Mouse (Mus musculus) hindbrain, embryonic 10.5 days (tissue): ENCODE results near the gene Tssk2. TPM values are rescaled to one million over a fixed set of nuclear protein-coding genes. Genes with fewer than 3 reads are reported as not detected.
A peak's percentile ranks its signal among the peaks of the same experiment; 100 is the strongest.

Experiments used
- DNase-seq: peaks from one replicate; pipeline ENCODE4 v3.0.0-alpha.2; 2017; ENCODE audit warnings: low spot score
- H3K27ac ChIP-seq: fragments of 300-500 bp; sonication (generic); 2 replicates; pipeline ENCODE4 v1.5.1; 2016; ENCODE audit warnings: mild to moderate bottlenecking, moderate library complexity
- H3K27me3 ChIP-seq: fragments of 300-500 bp; sonication (generic); 2 replicates; pipeline ENCODE4 v1.6.1; 2016; ENCODE audit warnings: mild to moderate bottlenecking; ENCODE audit not compliant: poor library complexity, insufficient read depth, severe bottlenecking
- H3K36me3 ChIP-seq: fragments of 300-500 bp; sonication (generic); 2 replicates; pipeline ENCODE4 v1.6.1; 2016; ENCODE audit warnings: mild to moderate bottlenecking, moderate library complexity
- H3K4me1 ChIP-seq: fragments of 300-500 bp; sonication (generic); replicated peaks from 2 replicates; pipeline ENCODE4 v1.6.1; 2016; ENCODE audit warnings: mild to moderate bottlenecking
- H3K4me3 ChIP-seq: fragments of 300-500 bp; sonication (generic); 2 replicates; pipeline ENCODE4 v1.5.1; 2016; ENCODE audit warnings: mild to moderate bottlenecking, moderate library complexity
- H3K9me3 ChIP-seq: fragments of 300-500 bp; sonication (generic); 2 replicates; pipeline ENCODE4 v1.6.1; 2016; ENCODE audit warnings: mild to moderate bottlenecking, moderate library complexity
- WGBS: fragments of 180-500 bp; shearing (Covaris S2); methylation state at CpG from one replicate; pipeline ENCODE4 v1.1.7; 2016; 5-methylcytosine and 5-hydroxymethylcytosine counted together
- polyA plus RNA-seq: library from polyadenylated mRNA; unstranded; fragments of >200 nt; fragmentation: Nextera tagmentation; extraction: Ambion mirVana; gene quantifications from 2 replicates; pipeline ENCODE4 v1.2.1, GENCODE M21; 2016

Gene Tssk2
- polyA plus RNA-seq, 1 experiment from 2014 or later = not detected

GRCm38 (mm10) chr16:17938187-17938586 lies 39.8 kb downstream of the Tssk2 start:
- Histone ChIP-seq H3K4me1 (0 out of 2 replicates have a peak, but pooled peaks cover 6% of the 10 kb centered on the region), H3K27ac (no peak overlapping the region), H3K9me3 (no peaks in the 10 kb centered on the region), H3K36me3 (no peaks in the 10 kb centered on the region), H3K4me3 (no peak overlapping the region), H3K27me3 (peaks cover 18% of the 10 kb centered on the region)
- 82% methylated on average over 7 of the region's 7 CpGs for WGBS
- no peak for DNase-seq

- no peaks in the 10 kb centered on the region for H3K9me3 ChIP-seq
- 0 out of 2 replicates have a peak, but pooled peaks cover 6% of the 10 kb centered on the region for H3K4me1 ChIP-seq
- peaks cover 18% of the 10 kb centered on the region for H3K27me3 ChIP-seq
- no peak overlapping the region for H3K27ac ChIP-seq
- peak; percentile 76 for DNase-seq
- H3K36me3 ChIP-seq = no peaks in the 10 kb centered on the region
- WGBS = 14% methylated on average over 7 of the region's 7 CpGs
- H3K4me3 ChIP-seq = no peak overlapping the region
Observed at GRCm38 (mm10) chr16:17938821-17939220, 40.4 kb downstream of the Tssk2 start.

GRCm38 (mm10) chr16:17939255-17939751 lies 40.9 kb downstream of the Tssk2 start:
- 0 out of 2 replicates have a peak, but pooled peaks cover 6% of the 10 kb centered on the region for H3K4me1 ChIP-seq
- no peak overlapping the region for H3K4me3 ChIP-seq
- no peaks in the 10 kb centered on the region for H3K9me3 ChIP-seq
- H3K36me3 ChIP-seq = no peaks in the 10 kb centered on the region
- no peak for DNase-seq
- 69% methylated on average over 9 of the region's 9 CpGs for WGBS
- H3K27ac ChIP-seq = no peak overlapping the region
- peaks cover 18% of the 10 kb centered on the region for H3K27me3 ChIP-seq

GRCm38 (mm10) chr16:17943466-17943865 lies 45.0 kb downstream of the Tssk2 start:
- no peak for DNase-seq
- H3K4me1 ChIP-seq = 0 out of 2 replicates have a peak, but pooled peaks cover 6% of the 10 kb centered on the region
- 68% methylated on average over 8 of the region's 8 CpGs for WGBS
- H3K4me3 ChIP-seq = no peak overlapping the region
- H3K9me3 ChIP-seq = no peaks in the 10 kb centered on the region
- H3K36me3 ChIP-seq = no peaks in the 10 kb centered on the region
- 0 out of 2 replicates have a peak, but pooled peaks cover 3% of the 10 kb centered on the region for H3K27me3 ChIP-seq
- H3K27ac ChIP-seq = no peak overlapping the region

GRCm38 (mm10) chr16:17945081-17945831 lies 46.8 kb downstream of the Tssk2 start:
- Histone ChIP-seq H3K4me3 (no peak overlapping the region), H3K36me3 (no peaks in the 10 kb centered on the region), H3K27me3 (0 out of 2 replicates have a peak, but pooled peaks cover 3% of the 10 kb centered on the region), H3K4me1 (peaks cover 14% of the 10 kb centered on the region), H3K27ac (no peak overlapping the region), H3K9me3 (no peaks in the 10 kb centered on the region)
- DNase-seq = no peak
- WGBS = 67% methylated on average over 7 of the region's 7 CpGs

- WGBS = 28% methylated on average over 2 of the region's 2 CpGs
- Histone ChIP-seq H3K4me3 (no peak overlapping the region), H3K27ac (peak overlapping the region; percentile 79)
Observed at GRCm38 (mm10) chr16:17949421-17949877, 51.0 kb downstream of the Tssk2 start.

More at GRCm38 (mm10) chr16:17949421-17949877, 51.0 kb downstream of the Tssk2 start:
- Histone ChIP-seq H3K36me3 (no peaks in the 10 kb centered on the region), H3K9me3 (no peaks in the 10 kb centered on the region), H3K27me3 (0 out of 2 replicates have a peak, but pooled peaks cover 3% of the 10 kb centered on the region), H3K4me1 (peaks cover 17% of the 10 kb centered on the region)
- DNase-seq = peak; percentile 65

Other genes starting within 250 kb of the Tssk2 start
- 46.8 and 54.2 TPM in 2 replicates for gene Med15, start 165.7 kb upstream of the Tssk2 start, polyA plus RNA-seq
- gene Klhl22, start 139.0 kb upstream of the Tssk2 start, polyA plus RNA-seq = 57.5 TPM in 2 replicates
- gene Scarf2, start 101.4 kb upstream of the Tssk2 start, polyA plus RNA-seq = 5.4 and 9.6 TPM in 2 replicates
- 0.22 TPM in 1 of 2 replicates, not detected in the other for gene B830017H08Rik, start 65.5 kb upstream of the Tssk2 start, polyA plus RNA-seq
- gene Car15, start 60.3 kb upstream of the Tssk2 start, polyA plus RNA-seq = 1.9 and 2.3 TPM in 2 replicates
- gene Gm20518, start 7.0 kb upstream of the Tssk2 start, polyA plus RNA-seq = 0.14 and 0.20 TPM in 2 replicates
- gene Tssk1, start 4.4 kb upstream of the Tssk2 start, polyA plus RNA-seq = not detected in 2 replicates
- gene Dgcr2, start 75 bp upstream of the Tssk2 start, polyA plus RNA-seq = 96.0 and 100 TPM in 2 replicates
- 54.5 and 57.4 TPM in 2 replicates for gene Ess2, start 12.7 kb downstream of the Tssk2 start, polyA plus RNA-seq
- gene Gsc2, start 16.4 kb downstream of the Tssk2 start, polyA plus RNA-seq = 0.17 TPM in 1 of 2 replicates, not detected in the other
- gene Slc25a1, start 29.6 kb downstream of the Tssk2 start, polyA plus RNA-seq = 115 and 149 TPM in 2 replicates
- not detected in 2 replicates for gene Vpreb2, start 81.8 kb downstream of the Tssk2 start, polyA plus RNA-seq
- gene Dgcr6, start 154.2 kb downstream of the Tssk2 start, polyA plus RNA-seq = 153 and 167 TPM in 2 replicates
- gene Prodh, start 191.6 kb downstream of the Tssk2 start, polyA plus RNA-seq = 9.7 and 13.4 TPM in 2 replicates
- 2.1 and 2.8 TPM in 2 replicates for gene Rtn4r, start 229.0 kb downstream of the Tssk2 start, polyA plus RNA-seq